Mouse (Mus musculus): ENCODE data around the gene Arl3.

- TF ChIP-seq EP300 (IDR thresholded peaks at IDR 0.05; ENCODE audit: low read depth), result no peak
- TF ChIP-seq CTCF (IDR thresholded peaks at IDR 0.05; ENCODE audit: low read depth), result no peak
These were observed 49.9 kb downstream of the Arl3 start for GRCm38 (mm10) chr19:46523131-46523479.

All from heart, postnatal 0 days (tissue).